Mouse (Mus musculus) hindbrain, embryonic 13.5 days (tissue): ENCODE results near the gene Fndc3c1. TPM values are rescaled to one million over a fixed set of nuclear protein-coding genes. Genes with fewer than 3 reads are reported as not detected.
"Not testable (repeated sequence)": the region's sequence is repeated elsewhere in the genome, so short reads cannot be mapped to it uniquely, and the experiment has no call there.

Source experiments
- ATAC-seq: fragments of 200-750 bp; cut with Nextera tagmentation; 2 replicates; pipeline ENCODE4 v1.8.0; 2017; ENCODE audit warnings: moderate TSS enrichment; ENCODE audit not compliant: low FRiP score
- H3K27ac ChIP-seq: fragments of 300-500 bp; sonication (generic); 2 replicates; pipeline ENCODE4 v1.5.1; 2015; ENCODE audit warnings: inconsistent platforms, mild to moderate bottlenecking, moderate library complexity
- H3K27me3 ChIP-seq: fragments of 300-500 bp; sonication (generic); 2 replicates; pipeline ENCODE4 v1.6.1; 2015; ENCODE audit warnings: mild to moderate bottlenecking, inconsistent platforms
- H3K36me3 ChIP-seq: fragments of 300-500 bp; sonication (generic); 2 replicates; pipeline ENCODE4 v1.6.1; 2015; ENCODE audit warnings: mild to moderate bottlenecking, inconsistent platforms
- H3K4me1 ChIP-seq: fragments of 300-500 bp; sonication (generic); replicated peaks from 2 replicates; pipeline ENCODE4 v1.6.1; 2015; ENCODE audit warnings: inconsistent platforms
- H3K4me2 ChIP-seq: fragments of 300-500 bp; sonication (generic); 2 replicates; pipeline ENCODE4 v1.6.1; 2015; ENCODE audit warnings: inconsistent platforms, mild to moderate bottlenecking, moderate library complexity
- H3K4me3 ChIP-seq: fragments of 300-500 bp; sonication (generic); 2 replicates; pipeline ENCODE4 v1.5.1; 2015; ENCODE audit warnings: mild to moderate bottlenecking, inconsistent platforms
- H3K9ac ChIP-seq: fragments of 300-500 bp; sonication (generic); 2 replicates; pipeline ENCODE4 v1.6.1; 2015; ENCODE audit warnings: mild to moderate bottlenecking, inconsistent platforms
- H3K9me3 ChIP-seq: fragments of 300-500 bp; sonication (generic); 2 replicates; pipeline ENCODE4 v1.6.1; 2016; ENCODE audit warnings: inconsistent platforms
- WGBS: fragments of 180-500 bp; shearing (Covaris S2); methylation state at CpG from one replicate; pipeline ENCODE4 v1.1.7; 2015; 5-methylcytosine and 5-hydroxymethylcytosine counted together
- microRNA-seq: library from miRNA; unstranded; fragments of <30 nt; microRNA quantifications from one replicate; pipeline ENCODE4, GENCODE M21; 2016
- polyA plus RNA-seq: library from polyadenylated mRNA; unstranded; fragments of >200 nt; fragmentation: Nextera tagmentation; extraction: Ambion mirVana; gene quantifications from 2 replicates; pipeline ENCODE4 v1.2.1, GENCODE M21; 2015

Fndc3c1 gene
- polyA plus RNA-seq, result 0.75 and 0.84 TPM in 2 replicates

DNA sequence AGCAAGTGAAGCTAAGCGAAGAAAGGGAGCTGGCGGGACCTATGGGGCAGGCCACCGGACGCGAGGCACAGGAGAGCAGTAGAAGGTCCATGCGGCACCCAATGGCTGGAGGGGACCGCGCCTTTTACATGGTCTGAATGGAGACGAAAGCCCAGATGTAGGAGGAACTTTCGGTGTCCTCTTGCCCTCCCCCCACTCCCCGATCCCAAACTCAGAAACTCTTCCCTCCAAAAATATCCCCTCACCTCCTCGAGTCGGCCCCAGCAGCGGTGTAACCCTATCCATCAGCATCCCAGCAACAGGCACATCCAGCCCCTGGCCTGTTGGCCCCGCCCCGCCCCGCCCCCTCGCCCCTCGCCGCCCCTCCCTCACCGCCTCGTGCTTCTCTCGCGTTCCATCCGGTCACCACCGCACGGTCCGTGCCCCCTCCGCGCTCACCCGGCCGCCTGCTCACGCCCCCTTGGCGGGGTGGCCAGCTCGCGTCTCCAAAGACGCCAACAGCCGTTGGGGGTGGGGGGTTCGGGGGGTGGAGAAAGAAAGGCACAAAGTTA is at the start of gene Fndc3c1:
TSS of gene Fndc3c1 (minus strand) at position 301 of the 551 bp plus-strand sequence.
- Histone ChIP-seq H3K9me3 (no peaks in the 10 kb centered on the region), H3K27me3 (peaks cover 33% of the 10 kb centered on the region), H3K9ac (no peak within 1 kb of the TSS)

GRCm38 (mm10) chrX:106486451-106486850 is 1.2 kb upstream of the Fndc3c1 start:
- H3K27me3 ChIP-seq, result peaks cover 33% of the 10 kb centered on the region
- H3K9ac ChIP-seq, result no peak overlapping the region
- H3K36me3 ChIP-seq, result no peaks in the 10 kb centered on the region
- ATAC-seq, result no peak
- no peak overlapping the region for H3K4me3 ChIP-seq
- no peaks in the 10 kb centered on the region for H3K4me1 ChIP-seq
- no peaks in the 10 kb centered on the region for H3K9me3 ChIP-seq
- H3K4me2 ChIP-seq, result no peak overlapping the region
- WGBS, result 20% methylated on average over 10 of the region's 10 CpGs
- no peak overlapping the region for H3K27ac ChIP-seq

More for the DNA sequence above, at the start of gene Fndc3c1:
- WGBS, result 17% methylated on average over 33 of the region's 39 CpGs
- Histone ChIP-seq H3K4me2 (peak within 1 kb of the TSS; percentile 63), H3K27ac (no peak within 1 kb of the TSS), H3K4me3 (peak within 1 kb of the TSS; percentile 38), H3K4me1 (no peaks in the 10 kb centered on the region), H3K36me3 (no peaks in the 10 kb centered on the region)
- peak; percentile 92 for ATAC-seq

DNA sequence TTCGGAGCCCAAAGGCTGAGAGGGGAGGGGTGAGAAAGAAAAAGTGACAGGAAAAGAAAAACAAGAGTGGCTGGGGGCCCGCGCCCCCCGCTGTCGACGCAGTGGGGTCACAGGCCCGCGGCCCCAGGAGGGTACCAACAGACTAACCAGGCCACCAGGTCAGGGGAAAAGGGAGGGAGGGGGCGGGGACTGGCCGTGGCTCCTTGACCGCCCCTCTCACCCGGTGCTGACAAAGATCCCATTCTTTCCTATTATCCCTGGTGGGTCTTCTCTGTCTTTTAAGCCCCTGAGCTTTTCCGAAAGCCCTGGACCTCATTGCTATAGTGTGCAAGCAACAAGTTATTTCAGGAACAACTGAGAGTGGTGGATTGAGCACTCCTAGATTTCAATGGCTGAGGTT is 470 bp upstream of the Fndc3c1 start:
- WGBS, result 24% methylated on average over 12 of the region's 13 CpGs
- Histone ChIP-seq H3K27me3 (peaks cover 33% of the 10 kb centered on the region), H3K36me3 (no peaks in the 10 kb centered on the region), H3K9me3 (no peaks in the 10 kb centered on the region), H3K4me3 (peak overlapping the region; percentile 38), H3K27ac (no peak overlapping the region), H3K4me1 (no peaks in the 10 kb centered on the region), H3K9ac (no peak overlapping the region), H3K4me2 (peak overlapping the region; percentile 63)
- ATAC-seq, result peak; percentile 59; the same call in 1 of the 2 replicates

DNA sequence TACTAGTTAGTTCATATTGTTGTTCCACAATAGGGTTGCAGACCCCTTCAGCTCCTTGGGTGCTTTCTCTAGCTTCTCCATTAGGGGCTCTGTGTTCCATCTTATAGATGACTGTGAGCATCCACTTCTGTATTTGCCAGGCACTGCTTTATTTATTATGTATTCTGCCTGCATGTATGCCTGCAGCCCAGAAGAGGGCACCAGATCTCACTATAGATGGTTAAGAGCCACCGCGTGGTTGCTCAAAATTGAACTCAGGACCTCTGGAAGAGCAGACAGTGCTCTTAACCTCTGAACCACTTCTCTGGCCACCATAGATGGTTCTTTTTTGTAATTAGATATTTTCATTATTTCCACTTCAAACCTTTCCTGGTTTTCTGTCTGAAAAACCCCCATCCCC is 5.3 kb downstream of the Fndc3c1 start:
- not testable (repeated sequence) for H3K4me1 ChIP-seq, H3K9ac ChIP-seq, ATAC-seq, H3K36me3 ChIP-seq, H3K9me3 ChIP-seq, H3K27ac ChIP-seq, H3K4me3 ChIP-seq, H3K4me2 ChIP-seq, H3K27me3 ChIP-seq
- 35% methylated on average over 2 of the region's 2 CpGs for WGBS

DNA sequence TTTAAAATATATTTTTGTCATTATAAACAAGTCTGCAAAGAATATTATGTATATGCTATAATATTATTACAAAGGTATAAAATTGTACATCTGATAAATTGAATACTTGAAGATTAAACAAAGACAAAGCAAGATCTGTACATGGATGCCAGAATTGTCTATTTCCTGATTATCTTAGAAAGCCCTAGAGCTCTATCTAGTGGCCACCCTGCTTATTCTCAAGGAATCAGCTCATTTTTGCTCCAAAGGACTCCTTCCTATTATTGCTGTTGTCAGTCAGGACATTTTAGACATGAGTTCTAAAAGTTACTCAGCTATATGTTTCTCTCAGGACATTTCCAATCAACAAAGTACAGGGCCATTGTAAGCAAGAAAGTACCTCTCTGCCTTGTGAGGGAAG is 99.9 kb downstream of the Fndc3c1 start:
- no peaks in the 10 kb centered on the region for H3K4me1 ChIP-seq
- no peak overlapping the region for H3K4me2 ChIP-seq
- ATAC-seq, result no peak
- H3K4me3 ChIP-seq, result no peak overlapping the region
- H3K36me3 ChIP-seq, result no peaks in the 10 kb centered on the region
- no peaks in the 10 kb centered on the region for H3K9me3 ChIP-seq
- H3K27ac ChIP-seq, result no peak overlapping the region
- no peaks in the 10 kb centered on the region for H3K27me3 ChIP-seq
- H3K9ac ChIP-seq, result no peak overlapping the region

DNA sequence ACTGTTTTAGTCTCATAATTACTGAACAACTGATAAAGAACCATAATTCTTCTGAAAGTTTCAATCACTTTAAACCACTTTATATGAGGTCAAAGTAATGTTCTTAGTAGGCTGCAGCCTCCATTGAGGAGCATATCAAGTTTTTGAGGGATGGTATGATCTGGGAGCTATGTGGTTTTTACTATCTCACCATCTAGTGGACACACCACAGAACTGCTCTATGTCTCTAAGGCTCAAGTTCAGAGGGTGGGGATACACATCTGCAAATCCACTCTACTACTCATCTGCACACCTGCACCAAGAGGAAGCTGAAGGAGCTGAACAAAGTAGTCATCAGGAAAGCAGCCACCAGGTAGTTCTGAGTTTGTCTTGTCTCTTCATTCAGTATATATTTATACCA is 104.6 kb downstream of the Fndc3c1 start:
- H3K4me1 ChIP-seq, result no peaks in the 10 kb centered on the region
- no peak overlapping the region for H3K4me3 ChIP-seq
- H3K9me3 ChIP-seq, result no peaks in the 10 kb centered on the region
- H3K27me3 ChIP-seq, result no peaks in the 10 kb centered on the region
- H3K9ac ChIP-seq, result no peak overlapping the region
- H3K4me2 ChIP-seq, result no peak overlapping the region
- no peaks in the 10 kb centered on the region for H3K36me3 ChIP-seq
- H3K27ac ChIP-seq, result no peak overlapping the region
- no peak for ATAC-seq

Small RNAs within 50 kb of the gene (microRNA-seq; reads per million reads assigned to microRNA genes)
- not detected for gene Gm27428

Other genes starting within 250 kb of the Fndc3c1 start
- gene Fnd3c2, start 230.0 kb downstream of the Fndc3c1 start, polyA plus RNA-seq, result not detected in 2 replicates
- 0.17 and 0.26 TPM in 2 replicates for gene Gm5127, start 97.8 kb upstream of the Fndc3c1 start, polyA plus RNA-seq
- gene Cysltr1, start 118.3 kb upstream of the Fndc3c1 start, polyA plus RNA-seq, result 0.82 and 0.91 TPM in 2 replicates